Mouse (Mus musculus) erythroblast, embryonic 14.5 days (primary cell): ENCODE data around the gene Alx3.

ENCODE experiments used
- GATA1 ChIP-seq: IDR thresholded peaks from 2 replicates; pipeline ENCODE4 v1.6.1; 2012; ENCODE audit warnings: low read length, inconsistent platforms, mixed read lengths
- TAL1 ChIP-seq: IDR thresholded peaks from 3 replicates; pipeline ENCODE4 v1.6.1; 2012; ENCODE audit warnings: low read length, inconsistent platforms, mixed read lengths

DNA sequence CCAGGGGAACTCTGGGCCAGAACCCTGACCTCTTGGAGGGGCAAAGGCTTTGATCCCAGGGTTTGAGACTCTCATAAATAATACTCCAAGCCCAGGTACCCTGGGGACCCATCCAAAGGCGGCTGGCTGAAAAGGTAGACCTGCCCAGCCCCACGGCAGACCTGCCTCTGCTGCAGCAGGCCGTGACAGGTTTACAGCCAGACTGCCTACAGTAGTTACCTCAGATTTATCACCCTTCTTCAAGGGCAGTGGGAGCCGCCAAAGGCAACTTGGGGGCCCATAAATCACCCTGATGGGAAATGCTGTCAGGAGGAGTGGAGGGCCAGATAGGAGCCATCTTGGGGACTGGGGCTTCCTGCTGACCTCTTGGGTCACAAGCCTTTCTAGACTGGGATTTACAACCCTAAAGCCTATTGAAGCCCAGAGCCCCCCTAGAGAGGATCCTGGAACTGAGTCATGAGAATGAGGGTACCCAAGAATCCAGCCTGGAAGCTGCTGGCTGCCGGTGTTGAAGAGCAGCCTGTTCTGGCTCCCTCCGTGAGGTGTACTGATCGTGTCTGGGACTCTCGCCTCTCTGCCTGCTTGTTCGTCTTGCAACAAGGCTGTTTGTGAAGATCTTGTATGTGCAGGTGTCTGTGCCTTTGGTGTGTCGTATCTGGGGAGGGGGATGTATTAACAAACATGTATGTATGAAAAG, 49.0 kb upstream of the Alx3 start:
- TF ChIP-seq GATA1 (no peak), TAL1 (no peak)
